Mouse (Mus musculus) spleen, postnatal 0 days (tissue): ENCODE measurements around the gene Rab40c. TPM values are rescaled to one million over a fixed set of nuclear protein-coding genes. Genes with fewer than 3 reads are reported as not detected.

Experiments
- polyA plus RNA-seq: library from polyadenylated mRNA; unstranded; fragments of >200 nt; fragmentation: Nextera tagmentation; extraction: Ambion mirVana; gene quantifications from 2 replicates; pipeline ENCODE4 v1.2.1, GENCODE M21; 2015

The Rab40c gene
- polyA plus RNA-seq: 7.1 and 9.0 TPM in 2 replicates

GRCm38 (mm10) chr17:25919144-25919785 is at the start of gene Rab40c:
Rab40c (minus strand) TSS chr17:25919727.

GRCm38 (mm10) chr17:25951803-25952623 is 32.5 kb upstream of the Rab40c start, which contains the start of gene A930017K11Rik:
A930017K11Rik (minus strand) TSS chr17:25952565.

GRCm38 (mm10) chr17:25944366-25945163 is 25.0 kb upstream of the Rab40c start, which contains the start of the genes Pigq and Nhlrc4:
Pigq (minus strand) TSS chr17:25944936.
Nhlrc4 (minus strand) TSS chr17:25944961.

GRCm38 (mm10) chr17:25880196-25880910 is 39.2 kb downstream of the Rab40c start, which contains the start of gene Wfikkn1:
Wfikkn1 (minus strand) TSS chr17:25880858.

GRCm38 (mm10) chr17:25874721-25875170 is 44.8 kb downstream of the Rab40c start, which contains the start of gene Mettl26:
Mettl26 (plus strand) TSS chr17:25875074.

GRCm38 (mm10) chr17:25868601-25869191 is 50.8 kb downstream of the Rab40c start, which contains the start of gene Mcrip2:
Mcrip2 (minus strand) TSS chr17:25868764.

GRCm38 (mm10) chr17:25860832-25861703 is 58.5 kb downstream of the Rab40c start, which contains the start of gene Wdr90:
Wdr90 (minus strand) TSS chr17:25861501.

GRCm38 (mm10) chr17:25844396-25844901 is 75.1 kb downstream of the Rab40c start, which contains the start of gene Rhot2:
Rhot2 (minus strand) TSS chr17:25844851.

GRCm38 (mm10) chr17:25841117-25841880 is 78.2 kb downstream of the Rab40c start, which contains the start of gene Gm20683:
Gm20683 (minus strand) TSS chr17:25841763.

GRCm38 (mm10) chr17:25837076-25837410 is 82.5 kb downstream of the Rab40c start, which contains the start of gene Rhbdl1:
Rhbdl1 (minus strand) TSS chr17:25837295.

GRCm38 (mm10) chr17:25833291-25833663 is 86.2 kb downstream of the Rab40c start, which contains the start of gene Stub1:
Stub1 (minus strand) TSS chr17:25833404.

Other genes starting within 250 kb of the Rab40c start
- 0.97 and 2.3 TPM in 2 replicates for gene Gng13, start 202.6 kb downstream of the Rab40c start, polyA plus RNA-seq
- 23.3 and 29.4 TPM in 2 replicates for gene Chtf18, start 192.3 kb downstream of the Rab40c start, polyA plus RNA-seq
- gene Rpusd1, start 192.1 kb downstream of the Rab40c start, polyA plus RNA-seq: 9.7 and 10.3 TPM in 2 replicates
- not detected in 2 replicates for gene Mslnl, start 183.7 kb downstream of the Rab40c start, polyA plus RNA-seq
- gene Msln, start 165.3 kb downstream of the Rab40c start, polyA plus RNA-seq: 66.0 and 71.7 TPM in 2 replicates
- gene Narfl, start 146.0 kb downstream of the Rab40c start, polyA plus RNA-seq: 17.6 and 18.6 TPM in 2 replicates
- 24.5 and 25.5 TPM in 2 replicates for gene Haghl, start 134.1 kb downstream of the Rab40c start, polyA plus RNA-seq
- 0.10 and 0.19 TPM in 2 replicates for gene Ccdc78, start 133.1 kb downstream of the Rab40c start, polyA plus RNA-seq
- gene Fam173a, start 126.8 kb downstream of the Rab40c start, polyA plus RNA-seq: 64.4 and 68.0 TPM in 2 replicates
- not detected in 2 replicates for gene AC134908.4, start 124.1 kb downstream of the Rab40c start, polyA plus RNA-seq
- 42.7 and 43.8 TPM in 2 replicates for gene Metrn, start 122.6 kb downstream of the Rab40c start, polyA plus RNA-seq
- gene Fbxl16, start 110.6 kb downstream of the Rab40c start, polyA plus RNA-seq: 0.38 and 0.73 TPM in 2 replicates
- 9.9 and 11.4 TPM in 2 replicates for gene Wdr24, start 96.1 kb downstream of the Rab40c start, polyA plus RNA-seq
- gene Jmjd8, start 90.9 kb downstream of the Rab40c start, polyA plus RNA-seq: 12.0 and 13.3 TPM in 2 replicates
- gene Stub1, start 86.3 kb downstream of the Rab40c start, polyA plus RNA-seq: 123 and 132 TPM in 2 replicates
- gene Rhbdl1, start 82.4 kb downstream of the Rab40c start, polyA plus RNA-seq: 1.4 and 1.9 TPM in 2 replicates
- gene Gm20683, start 78.0 kb downstream of the Rab40c start, polyA plus RNA-seq: 1.0 and 1.1 TPM in 2 replicates
- 12.9 and 13.5 TPM in 2 replicates for gene Rhot2, start 74.9 kb downstream of the Rab40c start, polyA plus RNA-seq
- 10.9 and 12.9 TPM in 2 replicates for gene Wdr90, start 58.2 kb downstream of the Rab40c start, polyA plus RNA-seq
- 38.2 and 38.4 TPM in 2 replicates for gene Mcrip2, start 51.0 kb downstream of the Rab40c start, polyA plus RNA-seq
- gene Mettl26, start 44.7 kb downstream of the Rab40c start, polyA plus RNA-seq: 34.2 and 34.8 TPM in 2 replicates
- gene Wfikkn1, start 38.9 kb downstream of the Rab40c start, polyA plus RNA-seq: 0.30 and 0.38 TPM in 2 replicates
- gene Pigq, start 25.2 kb upstream of the Rab40c start, polyA plus RNA-seq: 119 and 130 TPM in 2 replicates
- gene Nhlrc4, start 25.2 kb upstream of the Rab40c start, polyA plus RNA-seq: 7.8 and 8.1 TPM in 2 replicates
- gene A930017K11Rik, start 32.8 kb upstream of the Rab40c start, polyA plus RNA-seq: 0.07 and 0.11 TPM in 2 replicates
- 15.0 and 15.2 TPM in 2 replicates for gene Capn15, start 66.1 kb upstream of the Rab40c start, polyA plus RNA-seq
- 3.0 and 3.6 TPM in 2 replicates for gene Rab11fip3, start 149.8 kb upstream of the Rab40c start, polyA plus RNA-seq
- 7.4 and 9.5 TPM in 2 replicates for gene Decr2, start 170.6 kb upstream of the Rab40c start, polyA plus RNA-seq
- 70.6 and 73.3 TPM in 2 replicates for gene Nme4, start 175.9 kb upstream of the Rab40c start, polyA plus RNA-seq
- gene Tmem8, start 193.6 kb upstream of the Rab40c start, polyA plus RNA-seq: 3.2 and 4.2 TPM in 2 replicates
- 127 and 135 TPM in 2 replicates for gene Mrpl28, start 203.8 kb upstream of the Rab40c start, polyA plus RNA-seq
- 5.7 and 7.1 TPM in 2 replicates for gene Axin1, start 219.0 kb upstream of the Rab40c start, polyA plus RNA-seq